Mouse (Mus musculus): Measurements from ENCODE around the gene Ms4a8a. TPM values are rescaled to one million over a fixed set of nuclear protein-coding genes. Genes with fewer than 3 reads are reported as not detected.
"Not testable (repeated sequence)": the region's sequence is repeated elsewhere in the genome, so short reads cannot be mapped to it uniquely, and the experiment has no call there.

The Ms4a8a gene
- 0.17 TPM for polyA plus RNA-seq (2012; fragmentation: generic; extraction: Trizol)

DNA sequence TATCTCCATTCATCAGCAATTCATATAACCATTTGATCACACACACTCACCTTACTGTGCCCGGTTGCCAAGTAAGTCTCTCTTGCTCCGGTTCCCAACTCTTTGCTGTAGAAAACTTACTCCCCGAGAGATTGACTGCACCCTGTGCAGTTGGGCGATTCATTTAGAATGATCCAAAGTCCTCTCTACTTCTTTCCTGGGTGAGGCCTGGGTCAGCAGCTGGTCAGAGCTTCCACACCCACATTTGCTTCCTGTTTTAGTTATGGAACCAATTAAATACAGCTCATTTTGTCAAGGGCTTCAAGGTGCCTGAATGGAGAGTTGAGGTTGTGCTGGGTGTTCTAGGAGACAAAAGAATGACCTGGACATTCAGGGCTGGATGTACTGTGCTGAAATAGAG is at the start of gene Ms4a8a:
TSS of gene Ms4a8a (minus strand) at position 169 of the 400 bp plus-strand sequence.
- Histone ChIP-seq H3ac (ENCODE audit: control insufficient read depth, insufficient read length) (no peak within 1 kb of the TSS), H3K27me3 (ENCODE audit: control insufficient read depth, insufficient read depth, insufficient read length) (no peaks in the 10 kb centered on the region), H3K4me3 (no peak within 1 kb of the TSS), H3K4me2 (ENCODE audit: low read depth) (no peak within 1 kb of the TSS), H3K79me2 (ENCODE audit: control insufficient read depth, insufficient read depth) (no peaks in the 10 kb centered on the region), H3K36me3 (ENCODE audit: control insufficient read depth, insufficient read depth) (no peaks in the 10 kb centered on the region)
- no peak for TF ChIP-seq POLR2A (IDR thresholded peaks at IDR 0.05; ENCODE audit: insufficient read length, low read depth)
- TF ChIP-seq E2F4 (IDR thresholded peaks at IDR 0.05; ENCODE audit: insufficient read depth), result no peak
- TF ChIP-seq REST (IDR thresholded peaks at IDR 0.05; ENCODE audit: insufficient read depth, insufficient read length), result no peak
- no peak for TF ChIP-seq MYOD1 (IDR thresholded peaks at IDR 0.05; ENCODE audit: control insufficient read depth in 1 of 3, insufficient read length in 2 of 3, low read depth in 2 of 3)
- TF ChIP-seq TCF12 (IDR thresholded peaks at IDR 0.05; ENCODE audit: insufficient read depth, poor library complexity, severe bottlenecking), result no peak
- TF ChIP-seq MYOG (IDR thresholded peaks at IDR 0.05; ENCODE audit: control insufficient read depth in 1 of 3, insufficient read depth in 1 of 3, insufficient read length in 2 of 3, low read depth in 2 of 3), result no peak

- Histone ChIP-seq H3ac (ENCODE audit: control insufficient read depth, insufficient read length) (no peak overlapping the region), H3K27me3 (ENCODE audit: control insufficient read depth, insufficient read depth, insufficient read length) (no peaks in the 10 kb centered on the region), H3K79me2 (ENCODE audit: control insufficient read depth, insufficient read depth) (no peaks in the 10 kb centered on the region), H3K4me2 (ENCODE audit: low read depth) (no peak overlapping the region), H3K4me3 (no peak overlapping the region), H3K36me3 (ENCODE audit: control insufficient read depth, insufficient read depth) (no peaks in the 10 kb centered on the region)
- TF ChIP-seq TCF12 (IDR thresholded peaks at IDR 0.05; ENCODE audit: insufficient read depth, poor library complexity, severe bottlenecking) (no peak), TCF3 (IDR thresholded peaks at IDR 0.05; ENCODE audit: insufficient read length, low read depth) (no peak), POLR2AphosphoS2 (IDR thresholded peaks at IDR 0.05; ENCODE audit: insufficient read length, low read depth) (no peak), MYOG (IDR thresholded peaks at IDR 0.05; ENCODE audit: control insufficient read depth in 1 of 3, insufficient read depth in 1 of 3, insufficient read length in 2 of 3, low read depth in 2 of 3) (no peak), MAX (IDR thresholded peaks at IDR 0.05; ENCODE audit: low read depth) (no peak), E2F4 (IDR thresholded peaks at IDR 0.05; ENCODE audit: insufficient read depth) (no peak), MYOD1 (IDR thresholded peaks at IDR 0.05; ENCODE audit: control insufficient read depth in 1 of 3, insufficient read length in 2 of 3, low read depth in 2 of 3) (no peak), POLR2A (IDR thresholded peaks at IDR 0.05; ENCODE audit: insufficient read length, low read depth) (no peak), USF1 (IDR thresholded peaks at IDR 0.05; ENCODE audit: low read depth) (no peak), REST (IDR thresholded peaks at IDR 0.05; ENCODE audit: insufficient read depth, insufficient read length) (no peak), SRF (IDR thresholded peaks at IDR 0.05; ENCODE audit: control insufficient read depth, insufficient read length, low read depth) (no peak), CEBPB (IDR thresholded peaks at IDR 0.05; ENCODE audit: insufficient read depth, poor library complexity, severe bottlenecking) (no peak)
Observed at GRCm38 (mm10) chr19:11129702-11130101, 48.8 kb upstream of the Ms4a8a start.

DNA sequence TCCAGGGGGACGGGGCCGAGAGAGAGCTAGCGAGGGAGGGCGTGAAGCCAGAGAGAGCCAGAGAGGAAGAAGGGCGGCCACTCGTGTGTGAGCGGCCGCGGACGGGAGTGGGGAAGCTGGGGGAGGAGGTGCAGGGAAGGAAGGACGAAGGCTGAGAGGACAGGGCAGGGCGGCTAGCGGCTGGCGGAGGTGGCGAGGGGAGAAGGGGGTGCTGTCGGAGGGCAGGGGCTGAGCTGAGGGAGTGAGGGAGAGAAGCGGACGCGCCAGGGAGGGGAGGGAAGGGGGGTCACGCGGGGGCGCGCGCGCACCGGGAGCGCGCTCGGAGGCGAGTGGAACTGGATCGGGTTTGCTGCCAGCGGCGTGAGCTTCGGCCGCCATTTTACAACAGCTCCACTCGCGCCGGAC is 40.1 kb upstream of the Ms4a8a start:
- not testable (repeated sequence) for H3K4me2 ChIP-seq (ENCODE audit: low read depth); H3K27me3 ChIP-seq (ENCODE audit: control insufficient read depth, insufficient read depth, insufficient read length); H3K4me3 ChIP-seq; H3ac ChIP-seq (ENCODE audit: control insufficient read depth, insufficient read length); H3K36me3 ChIP-seq (ENCODE audit: control insufficient read depth, insufficient read depth); H3K79me2 ChIP-seq (ENCODE audit: control insufficient read depth, insufficient read depth)

GRCm38 (mm10) chr19:11119338-11119737 is 38.4 kb upstream of the Ms4a8a start:
- TF ChIP-seq MYOG (IDR thresholded peaks at IDR 0.05; ENCODE audit: control insufficient read depth in 1 of 3, insufficient read depth in 1 of 3, insufficient read length in 2 of 3, low read depth in 2 of 3) (no peak), REST (IDR thresholded peaks at IDR 0.05; ENCODE audit: insufficient read depth, insufficient read length) (no peak)
- H3K79me2 ChIP-seq (ENCODE audit: control insufficient read depth, insufficient read depth), result no peaks in the 10 kb centered on the region

GRCm38 (mm10) chr19:11107746-11108145 is 26.8 kb upstream of the Ms4a8a start:
- Histone ChIP-seq H3K4me2 (ENCODE audit: low read depth) (no peak overlapping the region), H3K27me3 (ENCODE audit: control insufficient read depth, insufficient read depth, insufficient read length) (no peaks in the 10 kb centered on the region), H3ac (ENCODE audit: control insufficient read depth, insufficient read length) (no peak overlapping the region), H3K4me3 (no peak overlapping the region), H3K79me2 (ENCODE audit: control insufficient read depth, insufficient read depth) (no peaks in the 10 kb centered on the region), H3K36me3 (ENCODE audit: control insufficient read depth, insufficient read depth) (no peaks in the 10 kb centered on the region)
- TF ChIP-seq MYOD1 (IDR thresholded peaks at IDR 0.05; ENCODE audit: control insufficient read depth in 1 of 3, insufficient read length in 2 of 3, low read depth in 2 of 3) (no peak), TCF12 (IDR thresholded peaks at IDR 0.05; ENCODE audit: insufficient read depth, poor library complexity, severe bottlenecking) (no peak), MYOG (IDR thresholded peaks at IDR 0.05; ENCODE audit: control insufficient read depth in 1 of 3, insufficient read depth in 1 of 3, insufficient read length in 2 of 3, low read depth in 2 of 3) (no peak), SRF (IDR thresholded peaks at IDR 0.05; ENCODE audit: control insufficient read depth, insufficient read length, low read depth) (no peak), POLR2A (IDR thresholded peaks at IDR 0.05; ENCODE audit: insufficient read length, low read depth) (no peak), E2F4 (IDR thresholded peaks at IDR 0.05; ENCODE audit: insufficient read depth) (no peak), REST (IDR thresholded peaks at IDR 0.05; ENCODE audit: insufficient read depth, insufficient read length) (no peak), POLR2AphosphoS2 (IDR thresholded peaks at IDR 0.05; ENCODE audit: insufficient read length, low read depth) (no peak), USF1 (IDR thresholded peaks at IDR 0.05; ENCODE audit: low read depth) (no peak), MAX (IDR thresholded peaks at IDR 0.05; ENCODE audit: low read depth) (no peak), CEBPB (IDR thresholded peaks at IDR 0.05; ENCODE audit: insufficient read depth, poor library complexity, severe bottlenecking) (no peak), TCF3 (IDR thresholded peaks at IDR 0.05; ENCODE audit: insufficient read length, low read depth) (no peak)

More at GRCm38 (mm10) chr19:11119338-11119737, 38.4 kb upstream of the Ms4a8a start:
- no peak overlapping the region for H3ac ChIP-seq (ENCODE audit: control insufficient read depth, insufficient read length)
- no peak overlapping the region for H3K4me3 ChIP-seq
- no peaks in the 10 kb centered on the region for H3K27me3 ChIP-seq (ENCODE audit: control insufficient read depth, insufficient read depth, insufficient read length)
- H3K36me3 ChIP-seq (ENCODE audit: control insufficient read depth, insufficient read depth), result no peaks in the 10 kb centered on the region
- no peak overlapping the region for H3K4me2 ChIP-seq (ENCODE audit: low read depth)

Data from myocyte (in vitro differentiated cells).